Mouse (Mus musculus): ENCODE data around the gene Ino80d.
"Not testable (repeated sequence)": the region's sequence is repeated elsewhere in the genome, so short reads cannot be mapped to it uniquely, and the experiment has no call there.

Ino80d gene

DNA sequence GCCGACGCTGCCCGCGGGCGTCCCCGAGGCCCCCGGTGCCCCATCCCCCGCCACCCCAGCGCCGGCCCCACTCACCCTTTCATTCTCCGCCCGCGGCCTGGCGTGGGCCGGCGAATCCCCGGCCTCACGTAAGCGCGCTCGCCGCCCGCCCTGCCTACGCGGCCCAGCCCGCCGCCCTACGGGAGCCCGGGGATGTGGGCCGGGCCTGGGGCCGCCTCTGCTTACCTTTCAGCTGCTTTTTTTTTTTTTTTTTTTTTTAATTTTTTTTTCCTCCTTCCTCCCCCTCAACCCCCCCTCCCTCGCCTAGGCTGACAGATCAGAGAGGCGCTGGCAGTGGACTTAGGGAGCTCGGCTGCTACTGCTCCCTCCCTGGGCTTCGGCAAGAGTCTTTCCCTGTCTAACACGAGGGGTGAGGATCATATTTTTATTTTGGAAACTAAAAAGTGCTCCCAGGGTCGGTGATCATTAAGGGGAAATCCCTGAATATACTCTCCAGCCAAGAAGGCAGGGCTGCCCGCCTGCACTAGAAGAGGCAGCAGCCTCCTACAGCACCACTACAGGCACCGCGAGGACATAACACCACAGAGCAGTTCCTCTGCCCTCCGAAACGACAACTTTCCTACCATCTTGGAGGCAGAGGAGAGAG lies at the start of gene Ino80d:
Gene Ino80d, minus strand, starts transcription at position 532 of the 646 bp plus-strand sequence.
- peak; percentile 84 for DNase-seq (ENCODE audit: low spot score)

DNA sequence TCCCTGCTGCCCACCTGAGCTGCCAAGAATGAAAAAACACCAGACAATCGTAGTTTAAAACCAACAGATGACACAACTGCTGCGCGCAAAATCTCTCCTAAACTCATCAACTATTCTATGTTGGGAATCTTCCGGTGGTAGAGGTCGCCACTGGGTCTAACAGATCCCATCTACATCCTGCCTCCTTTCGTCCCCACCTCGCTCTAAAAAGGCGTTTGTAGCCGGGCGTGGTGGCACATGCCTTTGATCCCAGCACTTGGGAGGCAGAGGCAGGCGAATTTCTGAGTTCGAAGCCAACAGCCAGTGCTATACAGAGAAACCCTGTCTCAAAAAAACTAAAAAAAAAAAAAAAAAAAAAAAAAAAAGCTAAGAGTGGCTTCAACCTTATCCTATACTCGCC lies 25.8 kb upstream of the Ino80d start:
- no peak for DNase-seq (ENCODE audit: low spot score)

- DNase-seq (ENCODE audit: low spot score) = not testable (repeated sequence)
These were observed 24.1 kb upstream of the Ino80d start for GRCm38 (mm10) chr1:63138586-63138985.

GRCm38 (mm10) chr1:63137971-63138370 lies 23.5 kb upstream of the Ino80d start:
- no peak for DNase-seq (ENCODE audit: low spot score)

GRCm38 (mm10) chr1:63134530-63134929 lies 20.1 kb upstream of the Ino80d start:
- no peak for DNase-seq (ENCODE audit: low spot score)

GRCm38 (mm10) chr1:63131766-63132165 lies 17.3 kb upstream of the Ino80d start:
- DNase-seq (ENCODE audit: low spot score) = no peak

DNA sequence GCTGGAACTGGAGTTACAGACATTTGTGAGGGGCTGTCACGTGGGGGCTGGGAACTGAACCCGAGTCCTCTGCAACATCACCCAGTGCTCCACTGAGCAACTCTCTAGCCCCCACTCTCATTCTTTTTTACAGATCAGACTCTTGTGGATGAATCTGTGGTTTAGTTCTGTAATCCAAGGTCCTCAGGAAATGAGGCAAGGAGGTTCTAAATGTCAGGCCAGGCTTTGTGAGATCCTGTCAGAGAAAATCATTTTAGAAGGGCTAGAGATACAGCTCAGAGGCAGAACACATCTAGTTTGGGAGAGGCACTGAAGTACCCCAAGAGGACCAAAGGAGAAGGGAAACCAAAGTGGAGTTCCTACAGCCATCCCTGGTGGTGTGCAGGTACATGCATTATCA lies 16.4 kb upstream of the Ino80d start:
- no peak for DNase-seq (ENCODE audit: low spot score)

DNA sequence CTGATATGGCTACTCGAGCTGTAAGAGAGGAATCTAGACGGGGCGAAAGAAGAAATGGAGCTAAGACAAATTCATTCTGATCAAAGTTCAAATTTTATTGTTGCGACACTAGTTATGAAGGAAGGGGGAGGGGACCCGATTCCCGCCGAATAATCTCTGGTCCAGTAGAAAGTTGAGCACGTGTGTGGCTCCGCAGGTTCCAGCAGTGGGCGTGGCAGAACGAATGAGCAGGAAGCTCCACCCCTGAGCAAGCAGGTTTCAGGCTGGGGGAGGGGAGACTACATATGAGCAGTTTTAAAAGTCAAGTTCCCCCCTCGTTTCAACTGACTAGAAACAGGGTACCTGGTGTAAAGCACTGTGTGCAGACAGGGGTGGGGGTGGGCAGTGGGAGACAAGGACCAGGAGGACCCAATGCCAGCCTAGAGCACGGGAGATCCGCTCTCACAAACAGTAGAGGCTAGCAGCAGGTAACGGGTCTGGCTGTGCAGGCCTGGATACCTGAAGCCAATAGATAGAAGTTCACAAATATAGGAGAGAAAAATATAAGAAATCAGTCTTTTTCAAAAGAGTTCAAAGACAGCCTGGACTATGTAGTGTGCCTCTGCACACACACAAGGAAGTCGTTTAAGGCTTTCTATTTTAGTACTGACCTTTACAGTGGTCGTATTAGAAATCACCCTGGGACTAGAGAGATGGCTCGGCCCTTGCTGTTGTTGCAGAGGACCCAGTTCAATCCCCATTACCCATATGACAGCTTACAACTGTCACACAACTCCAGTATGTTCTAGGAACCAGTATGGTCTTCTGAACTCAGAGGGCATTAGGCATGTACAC lies 15.6 kb upstream of the Ino80d start:
- DNase-seq (ENCODE audit: low spot score) = no peak

DNA sequence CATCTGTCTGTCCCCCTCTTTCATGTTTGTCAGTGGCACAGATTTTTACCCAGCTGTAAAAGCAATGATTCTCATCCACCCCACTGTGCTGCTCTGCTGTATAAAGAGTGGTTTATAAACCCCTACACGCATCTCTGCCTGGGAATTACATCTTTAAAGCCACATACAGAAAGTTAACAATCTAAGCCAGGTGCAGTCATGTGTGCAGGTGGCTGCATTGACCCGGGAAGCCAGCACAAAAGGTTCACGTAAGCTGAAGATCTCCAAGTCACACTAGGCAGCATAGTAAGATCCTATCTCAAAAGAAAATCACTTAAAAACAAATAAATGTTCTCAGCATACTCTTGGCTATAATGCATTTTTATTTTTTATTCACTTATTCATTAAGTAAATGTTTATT lies 14.8 kb upstream of the Ino80d start:
- no peak for DNase-seq (ENCODE audit: low spot score)

DNA sequence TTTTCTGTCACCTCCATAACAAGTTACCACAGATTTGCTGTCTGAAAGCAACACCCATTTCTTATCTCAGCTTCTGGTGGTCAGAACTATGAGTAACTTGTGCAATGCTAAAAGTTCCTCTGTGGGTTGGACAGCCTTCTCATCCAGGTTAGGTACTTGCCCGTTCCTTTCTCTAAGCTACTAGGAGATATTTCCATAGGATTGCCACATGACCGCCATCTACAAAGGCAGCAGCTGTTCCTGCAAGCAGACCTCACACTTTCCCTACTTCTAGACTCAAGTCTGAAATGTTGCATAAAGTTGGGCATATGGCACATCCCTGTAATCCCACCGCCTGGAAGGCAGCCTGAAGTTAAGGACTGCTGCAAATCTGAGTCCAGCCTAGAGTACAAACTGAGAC lies 11.7 kb upstream of the Ino80d start:
- DNase-seq (ENCODE audit: low spot score) = no peak

GRCm38 (mm10) chr1:63123823-63124450 lies 9.5 kb upstream of the Ino80d start:
- DNase-seq (ENCODE audit: low spot score) = no peak

- no peak for DNase-seq (ENCODE audit: low spot score)
These were observed 7.5 kb upstream of the Ino80d start for GRCm38 (mm10) chr1:63122005-63122404.

GRCm38 (mm10) chr1:63120382-63120781 lies 5.9 kb upstream of the Ino80d start:
- DNase-seq (ENCODE audit: low spot score) = no peak

- no peak for DNase-seq (ENCODE audit: low spot score)
These were observed 5.2 kb upstream of the Ino80d start for GRCm38 (mm10) chr1:63119675-63120074.

GRCm38 (mm10) chr1:63115540-63115939 lies 1.1 kb upstream of the Ino80d start:
- no peak for DNase-seq (ENCODE audit: low spot score)

DNA sequence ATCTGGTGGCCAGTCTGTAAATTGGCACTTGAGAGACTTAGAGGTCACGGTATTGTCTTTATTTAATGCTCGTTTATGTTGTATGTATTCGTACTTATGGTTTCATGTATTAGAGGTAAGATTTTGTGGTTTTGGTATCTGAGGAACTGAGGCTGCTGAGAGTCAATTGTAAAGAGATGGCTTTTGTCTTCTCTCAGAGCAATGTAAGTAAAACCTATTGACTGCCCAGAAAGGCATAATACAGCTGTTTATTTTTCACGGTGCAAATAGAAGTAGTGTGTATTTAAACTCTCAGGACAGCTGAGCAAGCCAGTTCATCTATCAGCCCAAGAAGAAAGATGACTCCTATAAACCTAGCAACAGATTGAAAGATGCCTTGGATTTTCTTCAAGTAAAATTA lies 629 bp upstream of the Ino80d start:
- no peak for DNase-seq (ENCODE audit: low spot score)

DNA sequence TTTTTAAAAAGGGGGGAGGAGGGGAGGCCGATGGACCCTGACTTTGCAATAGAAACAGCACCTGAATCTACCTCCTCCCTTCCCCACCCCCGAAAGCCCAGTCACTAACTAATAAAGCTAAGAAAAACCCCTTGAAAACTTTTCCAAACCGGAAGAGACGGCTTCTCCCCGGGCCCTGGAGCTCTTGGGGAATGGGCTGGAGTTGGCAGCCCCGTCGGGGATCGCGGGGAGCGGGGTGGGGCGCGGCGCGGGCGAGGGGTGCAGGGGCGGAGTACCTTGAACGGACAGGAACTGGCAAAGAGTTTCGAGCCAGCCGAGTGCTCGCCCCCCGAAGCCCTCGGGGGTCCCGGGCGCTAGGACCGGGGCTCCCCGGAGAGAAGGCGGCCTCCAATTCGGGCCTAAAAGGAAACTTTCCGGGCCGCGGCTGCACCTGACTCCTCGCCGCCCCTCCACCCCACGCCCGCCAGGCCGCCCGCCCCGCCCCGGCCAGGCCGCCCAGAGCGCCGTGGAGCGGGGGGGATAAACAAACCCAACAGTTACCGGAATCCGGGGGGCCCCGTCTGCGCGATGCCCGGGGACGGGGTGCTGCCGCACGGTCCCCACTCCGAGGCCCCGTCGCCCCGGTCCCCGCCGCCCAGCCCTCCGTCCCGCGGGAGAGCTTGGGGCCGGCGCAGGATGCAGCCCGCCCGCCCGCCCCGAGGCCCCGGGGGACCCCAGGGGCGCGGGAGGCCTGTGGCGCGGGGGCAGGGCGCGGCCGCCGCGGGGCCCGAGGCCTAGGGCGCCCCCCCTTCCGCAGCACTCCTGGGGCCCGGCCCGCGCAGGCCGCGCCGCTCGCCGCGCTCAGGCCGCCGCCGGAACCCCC lies 962 bp downstream of the Ino80d start:
- peak; percentile 37 for DNase-seq (ENCODE audit: low spot score)

- peak; percentile 24 for DNase-seq (ENCODE audit: low spot score)
These were observed 1.6 kb downstream of the Ino80d start for GRCm38 (mm10) chr1:63112865-63113261.

GRCm38 (mm10) chr1:63112151-63112864 lies 2.2 kb downstream of the Ino80d start:
- DNase-seq (ENCODE audit: low spot score) = no peak

GRCm38 (mm10) chr1:63110536-63111285 lies 3.8 kb downstream of the Ino80d start:
- peak; percentile 11 for DNase-seq (ENCODE audit: low spot score)

Data from MN1 (cell line).